Mouse (Mus musculus) mouse embryonic stem cell (cell line): ENCODE measurements around the gene Mid1.
"Not testable (repeated sequence)": the region's sequence is repeated elsewhere in the genome, so short reads cannot be mapped to it uniquely, and the experiment has no call there.

Source experiments
- in situ Hi-C, 2 experiments: fragments of 300-500 bp; cut with MboI; formaldehyde crosslinking; loops; 1 replicate in 1 of 2; 3 replicates in 1 of 2; pipeline ENCODE4 v1.14.3; 2019 to 2020; ENCODE audit warnings: low sequenced_read_pairs in 2 of 2, low pct_unique_long_range_greater_than_20kb in 1 of 2, mixed read lengths in 1 of 2; ENCODE audit not compliant: unreplicated experiment in 1 of 2

The Mid1 gene

GRCm38 (mm10) chrX:169925600-169925999, 240.6 kb downstream of the Mid1 start:
- in situ Hi-C loops: no loop called here

DNA sequence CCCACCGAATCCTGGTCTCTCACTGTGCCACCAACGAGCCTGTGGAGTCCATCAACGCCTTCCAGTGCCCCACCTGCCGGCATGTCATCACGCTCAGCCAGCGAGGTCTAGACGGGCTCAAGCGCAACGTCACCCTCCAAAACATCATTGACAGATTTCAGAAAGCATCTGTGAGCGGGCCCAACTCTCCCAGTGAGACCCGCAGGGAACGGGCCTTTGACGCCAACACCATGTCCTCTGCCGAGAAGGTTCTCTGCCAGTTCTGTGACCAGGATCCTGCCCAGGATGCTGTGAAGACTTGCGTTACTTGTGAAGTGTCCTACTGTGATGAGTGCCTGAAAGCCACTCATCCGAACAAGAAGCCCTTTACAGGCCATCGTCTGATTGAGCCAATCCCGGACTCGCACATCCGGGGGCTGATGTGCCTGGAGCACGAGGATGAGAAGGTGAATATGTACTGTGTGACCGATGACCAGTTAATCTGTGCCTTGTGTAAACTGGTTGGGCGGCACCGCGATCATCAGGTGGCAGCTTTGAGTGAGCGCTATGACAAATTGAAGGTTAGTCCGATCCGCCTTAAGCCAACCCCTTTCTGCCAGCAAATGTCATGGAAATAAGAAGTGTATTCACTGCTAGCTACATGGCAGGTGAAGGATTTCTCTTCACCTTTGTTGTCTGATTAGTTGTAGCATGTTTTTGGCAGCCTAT, 242.3 kb downstream of the Mid1 start:
- in situ Hi-C loops: no loop called here

GRCm38 (mm10) chrX:169930868-169931267, 245.9 kb downstream of the Mid1 start:
- in situ Hi-C loops: no loop called here

DNA sequence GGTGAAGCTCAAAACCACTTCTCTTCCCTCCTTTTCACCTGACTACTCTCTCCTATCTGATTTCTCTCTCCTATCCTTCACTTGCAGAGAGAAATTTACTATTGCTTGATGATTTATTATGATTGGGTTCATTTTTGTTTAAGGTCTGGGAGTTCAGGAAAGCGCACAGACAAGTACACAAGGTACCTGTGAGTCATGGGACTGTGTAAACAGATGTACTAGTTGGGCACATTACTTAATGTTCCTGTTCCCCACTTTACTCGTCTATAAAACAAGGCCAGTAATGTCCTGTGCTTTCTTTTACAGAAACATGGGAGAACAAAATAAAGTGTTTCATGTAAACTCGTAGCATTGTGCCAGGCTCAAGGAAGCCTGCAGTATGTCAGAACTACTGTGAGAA, 248.2 kb downstream of the Mid1 start:
- in situ Hi-C loops: no loop called here

DNA sequence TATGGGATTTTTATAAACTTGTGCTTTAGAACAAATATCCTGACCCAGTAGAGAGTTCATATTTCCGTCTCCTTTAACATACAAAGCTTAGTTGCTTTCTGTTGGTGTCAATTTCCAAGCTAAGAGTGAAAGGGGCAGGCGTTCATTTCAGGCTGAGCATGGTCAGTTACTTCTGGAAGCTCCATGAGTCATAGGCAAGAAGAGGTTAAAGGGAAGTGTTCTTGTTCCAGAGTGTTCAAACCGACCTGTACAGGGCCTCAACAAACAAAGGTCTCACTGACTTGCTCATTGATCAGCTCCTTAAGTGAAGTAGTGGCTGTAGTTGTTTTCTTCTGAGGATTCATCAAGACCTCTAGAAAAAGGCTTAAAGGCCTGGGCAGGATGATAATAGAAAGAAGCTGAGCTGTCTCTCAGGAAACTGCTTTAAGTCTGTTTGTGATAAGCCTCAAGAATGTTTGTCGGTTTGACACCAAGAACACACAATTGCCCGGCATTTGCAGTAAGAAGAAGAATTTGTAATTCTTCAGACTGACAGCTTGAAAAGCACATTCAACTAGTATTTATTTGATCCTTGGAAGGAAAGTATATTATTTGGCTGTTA, 252.2 kb downstream of the Mid1 start:
- in situ Hi-C loops: no loop called here

DNA sequence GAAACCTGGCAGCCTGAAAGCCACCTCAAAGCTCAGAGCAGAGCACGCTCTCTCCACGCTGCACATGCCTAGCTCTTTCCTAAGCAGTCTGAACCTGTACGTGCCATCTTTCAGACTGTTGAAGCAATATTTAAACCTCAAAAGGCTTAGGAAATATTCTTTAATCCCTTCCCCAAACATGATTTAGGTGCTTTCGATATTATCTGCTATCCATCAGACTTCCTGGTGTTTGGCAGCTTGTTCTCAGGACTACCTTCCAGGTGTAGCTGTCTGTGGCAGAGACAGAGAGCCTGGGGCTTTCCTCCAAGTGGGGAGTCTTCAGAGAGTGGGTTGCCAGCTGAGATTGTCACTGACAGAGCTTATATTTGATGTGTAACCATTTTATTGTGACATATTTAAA, 255.5 kb downstream of the Mid1 start:
- in situ Hi-C loops: no loop called here

DNA sequence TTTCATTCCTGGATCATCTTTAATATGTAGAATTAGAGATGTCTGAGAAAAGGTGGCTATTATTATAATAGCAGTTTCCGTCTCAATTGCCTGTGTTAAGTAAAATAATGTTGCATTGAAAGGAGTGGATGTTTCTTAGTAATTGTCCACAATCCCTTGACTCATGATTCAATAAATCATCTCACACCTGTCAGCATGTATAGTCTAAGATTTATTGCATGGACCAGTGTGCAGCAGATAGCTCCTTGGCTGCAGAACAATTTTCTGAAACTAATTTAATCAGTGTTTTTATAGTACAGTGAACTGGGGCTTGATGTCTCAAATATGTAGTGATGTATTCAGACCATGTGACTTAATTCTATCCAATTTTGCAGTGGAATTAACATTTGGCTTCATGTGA, 265.6 kb downstream of the Mid1 start:
- in situ Hi-C loops: no loop called here

DNA sequence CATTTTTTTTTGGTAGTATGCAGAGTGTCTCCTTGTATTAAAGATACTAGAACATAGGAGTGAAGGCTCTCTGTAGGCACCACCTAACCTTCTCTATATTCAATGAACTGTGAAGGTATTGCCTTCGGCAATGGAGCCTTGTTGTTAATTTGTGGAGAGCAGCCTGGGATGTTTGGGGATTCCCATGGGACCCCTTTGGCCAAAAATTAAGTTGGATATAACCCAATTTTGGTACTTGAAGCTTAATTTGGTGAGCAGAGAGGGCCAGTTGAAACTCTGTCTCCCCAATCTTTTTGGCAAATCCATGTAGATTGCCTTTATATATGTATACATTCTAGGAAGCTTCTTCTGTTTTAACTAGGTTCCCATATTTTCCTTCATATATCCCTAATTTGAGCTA, 284.3 kb downstream of the Mid1 start:
- in situ Hi-C loops: no loop called here

GRCm38 (mm10) chrX:169969765-169970164, 284.8 kb downstream of the Mid1 start:
- in situ Hi-C loops: not testable (repeated sequence)

GRCm38 (mm10) chrX:169970546-169970945, 285.5 kb downstream of the Mid1 start:
- in situ Hi-C loops: not testable (repeated sequence)

DNA sequence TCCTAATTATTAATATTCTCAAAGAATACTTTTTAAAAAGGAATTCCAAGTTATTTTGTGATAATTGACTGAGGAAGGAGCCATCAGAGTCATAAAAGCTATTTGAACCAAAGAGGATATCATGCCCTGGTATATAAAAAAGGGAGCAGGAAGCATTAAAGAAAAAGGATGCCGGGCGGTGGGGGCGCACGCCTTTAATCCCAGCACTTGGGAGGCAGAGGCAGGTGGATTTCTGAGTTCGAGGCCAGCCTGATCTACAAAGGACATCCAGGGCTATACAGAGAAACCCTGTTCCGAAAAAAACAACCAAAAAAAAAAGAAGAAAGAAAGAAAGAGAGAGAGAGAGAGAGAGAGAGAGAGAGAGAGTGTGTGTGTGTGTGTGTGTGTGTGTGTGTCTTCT, 286.6 kb downstream of the Mid1 start:
- in situ Hi-C loops: not testable (repeated sequence)

DNA sequence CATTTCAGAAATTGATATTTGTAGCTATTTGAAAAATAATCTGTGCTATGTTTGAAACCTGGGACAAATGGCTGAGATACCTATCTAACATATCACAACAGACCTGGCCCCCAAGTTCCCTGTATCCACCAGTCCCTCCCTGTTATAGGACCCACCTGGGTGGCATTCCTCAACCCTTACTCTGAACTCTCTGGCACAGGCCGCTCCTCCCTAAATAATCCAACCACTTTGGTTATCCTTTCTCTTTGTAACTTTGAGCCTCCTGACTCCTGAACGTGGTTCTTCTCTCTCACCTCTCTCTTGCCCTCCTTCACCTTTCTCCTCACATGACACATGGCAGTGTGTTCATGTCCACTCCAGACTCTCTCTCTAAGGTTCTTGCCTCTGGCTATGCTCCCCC, 287.1 kb downstream of the Mid1 start:
- in situ Hi-C loops: not testable (repeated sequence)

- in situ Hi-C loops: not testable (repeated sequence)
These were observed 287.9 kb downstream of the Mid1 start for GRCm38 (mm10) chrX:169972791-169973494.

DNA sequence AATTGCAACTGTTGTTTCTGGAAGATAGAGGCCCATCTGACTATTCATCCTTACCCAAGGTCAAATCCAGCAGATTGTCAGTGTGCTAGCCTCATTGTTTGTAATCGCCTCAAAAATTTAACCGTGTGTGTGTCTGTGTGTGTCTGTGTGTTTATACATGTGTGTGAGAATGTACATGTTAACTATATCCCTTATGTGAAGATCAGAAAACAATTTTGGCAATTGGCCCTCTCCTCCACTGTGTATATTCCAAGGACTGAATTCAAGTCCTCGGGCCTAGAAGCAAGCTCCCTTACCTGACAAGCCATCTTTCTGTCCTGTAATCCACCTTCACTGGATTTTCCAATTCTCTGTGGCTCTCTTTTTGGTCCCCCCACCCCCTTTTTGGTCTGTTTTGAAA, 288.8 kb downstream of the Mid1 start:
- in situ Hi-C loops: not testable (repeated sequence)

GRCm38 (mm10) chrX:169974456-169974855, 289.5 kb downstream of the Mid1 start:
- in situ Hi-C loops: not testable (repeated sequence)

DNA sequence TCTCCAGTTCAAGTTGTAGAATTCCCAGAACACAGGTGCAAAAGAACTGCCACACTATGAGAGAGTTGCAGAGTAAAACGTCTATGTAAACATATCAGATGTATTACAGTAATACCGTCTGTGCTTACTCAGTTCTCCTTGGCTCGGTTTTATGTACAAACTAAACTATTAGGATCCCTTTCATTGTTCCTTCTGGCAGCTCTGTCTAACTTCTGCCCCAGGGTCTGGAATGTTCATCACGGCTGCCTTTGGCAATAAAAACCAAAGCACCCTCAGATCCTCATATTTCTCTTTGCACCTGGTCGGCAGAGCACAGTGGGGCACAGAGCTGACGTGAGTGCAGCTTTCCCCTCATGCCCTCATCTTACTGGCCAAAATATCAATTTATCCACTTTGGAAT, 290.0 kb downstream of the Mid1 start:
- in situ Hi-C loops: loop anchor here in 1 of 2 experiments (5.0 kb wide), 1 partner anchor 173 kb away; no protein-coding TSS in a partner anchor

DNA sequence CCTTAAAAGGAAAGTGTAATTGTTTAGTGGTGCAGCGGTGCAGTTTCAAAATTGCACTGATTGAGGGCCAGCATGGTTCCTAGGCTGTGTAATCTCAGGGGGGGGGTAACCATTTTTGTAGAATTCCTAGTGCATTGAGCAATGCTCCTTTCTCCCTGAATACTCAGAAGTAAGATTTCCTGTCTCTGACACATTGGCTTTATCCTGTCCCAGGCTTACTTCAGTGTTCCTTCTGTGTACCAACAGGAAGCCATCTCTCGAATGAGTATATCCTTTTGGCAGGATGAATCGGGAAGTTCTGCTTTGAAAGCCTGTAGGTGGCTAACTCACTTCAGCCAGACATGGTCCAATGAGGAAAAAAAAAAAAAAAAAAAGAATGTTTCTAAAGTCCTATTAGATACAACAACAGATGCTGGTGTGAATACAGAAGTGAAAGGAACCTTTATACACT, 290.7 kb downstream of the Mid1 start:
- in situ Hi-C loops: loop anchor here in 1 of 2 experiments (5.0 kb wide), 1 partner anchor 173 kb away; no protein-coding TSS in a partner anchor

DNA sequence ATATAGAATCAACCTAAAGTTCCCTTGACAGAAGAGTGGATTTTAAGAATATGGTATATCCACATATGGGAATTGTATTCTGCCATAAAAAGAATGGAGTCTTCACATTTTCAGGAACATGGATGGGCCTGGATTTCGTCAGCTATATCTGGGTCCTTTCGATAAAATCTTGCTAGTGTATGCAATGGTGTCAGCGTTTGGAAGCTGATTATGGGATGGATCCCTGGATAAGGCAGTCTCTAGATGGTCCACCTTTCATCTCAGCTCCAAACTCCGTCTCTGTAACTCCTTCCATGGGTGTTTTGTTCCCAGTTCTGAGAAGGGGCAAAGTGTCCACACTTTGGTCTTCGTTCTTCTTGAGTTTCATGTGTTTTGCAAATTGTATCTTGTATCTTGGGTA, 291.3 kb downstream of the Mid1 start:
- in situ Hi-C loops: loop anchor here in 1 of 2 experiments (5.0 kb wide), 1 partner anchor 174 kb away; no protein-coding TSS in a partner anchor

DNA sequence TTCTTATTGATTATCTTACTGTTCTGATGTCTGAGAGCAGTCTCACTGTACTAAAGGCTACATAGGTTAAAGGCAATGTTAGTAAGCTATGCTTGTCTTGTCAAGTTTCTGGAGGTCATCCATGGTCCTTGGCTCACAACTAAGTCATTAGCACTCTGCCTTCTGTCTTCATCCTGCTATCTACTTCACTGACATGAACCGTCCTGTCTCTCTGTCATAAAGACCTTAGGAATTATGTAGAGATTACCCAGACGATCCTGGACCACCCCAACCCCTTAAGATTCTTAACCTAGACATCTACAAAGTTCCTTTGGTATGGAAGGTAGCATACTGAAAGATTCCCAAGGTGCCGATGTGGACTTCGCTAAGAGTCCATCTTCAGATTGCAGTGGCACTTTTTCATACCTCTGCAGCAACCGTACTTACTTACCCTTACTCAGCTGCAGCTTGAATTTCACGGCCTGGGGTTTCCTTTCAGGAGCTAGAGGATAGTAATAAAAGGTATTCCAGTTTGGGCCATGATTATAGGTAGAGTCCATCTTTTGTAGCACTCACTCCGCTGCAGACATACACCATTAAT, 292.9 kb downstream of the Mid1 start:
- in situ Hi-C loops: loop anchor here in 1 of 2 experiments (5.0 kb wide), 1 partner anchor 176 kb away; no protein-coding TSS in a partner anchor
